Mouse (Mus musculus) neural tube, embryonic 11.5 days (tissue): Measurements from ENCODE around the gene Palm. TPM values are rescaled to one million over a fixed set of nuclear protein-coding genes. Genes with fewer than 3 reads are reported as not detected.

Experiments used
- ATAC-seq: fragments of 200-750 bp; cut with Nextera tagmentation; 2 replicates; pipeline ENCODE4 v1.8.0; 2017; ENCODE audit warnings: moderate number of reproducible peaks, mild to moderate bottlenecking, moderate TSS enrichment, moderate library complexity; ENCODE audit not compliant: insufficient read depth, low FRiP score, low TSS enrichment
- DNase-seq: peaks from one replicate; pipeline ENCODE4 v3.0.0-alpha.2; 2015; ENCODE audit warnings: low spot score
- H3K27ac ChIP-seq: fragments of 300-500 bp; sonication (generic); 2 replicates; pipeline ENCODE4 v1.5.1; 2014; ENCODE audit warnings: low read depth, mild to moderate bottlenecking, low read length
- H3K27me3 ChIP-seq: fragments of 300-500 bp; sonication (generic); 2 replicates; pipeline ENCODE4 v1.6.1; 2014; ENCODE audit warnings: mild to moderate bottlenecking, low read length, mixed read lengths; ENCODE audit not compliant: control insufficient read depth, insufficient read depth
- H3K36me3 ChIP-seq: fragments of 300-500 bp; sonication (generic); 2 replicates; pipeline ENCODE4 v1.6.1; 2014; ENCODE audit warnings: mild to moderate bottlenecking, low read length, moderate library complexity, mixed read lengths; ENCODE audit not compliant: control insufficient read depth, insufficient read depth
- H3K4me1 ChIP-seq: fragments of 300-500 bp; sonication (generic); 2 replicates; pipeline ENCODE4 v1.6.1; 2014; ENCODE audit warnings: low read length, mixed read lengths; ENCODE audit not compliant: control insufficient read depth, insufficient read depth
- H3K4me2 ChIP-seq: fragments of 300-500 bp; sonication (generic); 2 replicates; pipeline ENCODE4 v1.6.1; 2014; ENCODE audit warnings: low read depth, mild to moderate bottlenecking, moderate library complexity
- H3K4me3 ChIP-seq: fragments of 300-500 bp; sonication (generic); 2 replicates; pipeline ENCODE4 v1.5.1; 2014; ENCODE audit warnings: low read depth, low read length
- H3K9ac ChIP-seq: fragments of 300-500 bp; sonication (generic); 2 replicates; pipeline ENCODE4 v1.6.1; 2014; ENCODE audit warnings: mild to moderate bottlenecking, low read length
- H3K9me3 ChIP-seq: fragments of 300-500 bp; sonication (generic); 2 replicates; pipeline ENCODE4 v1.6.1; 2016; ENCODE audit warnings: low read length; ENCODE audit not compliant: control insufficient read depth
- WGBS: fragments of 180-500 bp; shearing (Covaris S2); extraction: QIAGEN DNeasy Blood & Tissue Kit; methylation state at CpG from one replicate; pipeline ENCODE4 v1.1.7; 2014; 5-methylcytosine and 5-hydroxymethylcytosine counted together
- polyA plus RNA-seq: library from polyadenylated mRNA; unstranded; fragments of >200 nt; fragmentation: Nextera tagmentation; extraction: Ambion mirVana; gene quantifications from 2 replicates; pipeline ENCODE4 v1.2.1, GENCODE M21; 2014

Palm gene
- polyA plus RNA-seq, 1 experiment from 2014 or later = 155 TPM

DNA sequence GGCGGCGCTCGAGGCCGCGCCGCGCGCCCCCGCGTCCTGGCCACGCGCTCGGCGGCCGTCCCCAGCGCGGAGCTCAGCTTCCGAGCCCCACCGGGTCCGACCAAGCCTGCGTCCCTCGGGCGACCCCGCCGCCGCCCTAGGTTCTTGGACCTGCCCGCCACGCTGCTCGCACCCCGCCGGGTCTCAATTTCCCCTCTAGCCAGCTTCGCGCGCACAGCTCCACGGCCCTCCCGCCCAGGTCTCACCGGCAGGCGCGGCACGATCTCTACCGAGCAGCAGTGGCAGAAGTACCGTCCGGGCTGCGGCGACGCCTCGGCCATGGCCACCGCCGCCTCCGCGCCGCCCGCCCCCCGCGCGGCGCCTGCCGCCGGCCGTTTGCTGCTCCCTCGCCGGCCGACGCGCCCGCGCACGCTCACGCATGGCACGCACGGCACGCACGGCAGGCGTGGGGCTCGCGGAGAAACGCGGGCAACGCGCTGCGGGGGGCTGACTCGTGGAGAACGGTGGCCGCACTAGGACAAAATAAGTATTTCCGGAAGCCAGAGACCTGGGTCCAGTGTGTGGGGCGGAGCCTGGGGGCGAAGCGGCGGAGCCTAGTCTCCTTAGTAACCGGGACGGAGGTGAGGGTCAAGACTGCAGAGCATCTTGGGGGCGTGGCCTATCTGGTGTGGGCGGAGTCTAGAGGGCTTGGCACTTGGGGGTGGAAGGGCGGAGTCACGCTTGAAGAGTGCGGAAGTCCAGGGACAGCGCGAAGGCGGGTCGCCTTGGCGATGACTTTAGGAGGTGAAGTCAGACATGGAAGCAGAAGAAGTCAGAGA lies 26.7 kb upstream of the Palm start, which contains the start of gene Rnf126:
Gene Rnf126 (minus strand): TSS at position 445 of the 818 bp plus-strand sequence.
- no peaks in the 10 kb centered on the region for H3K9me3 ChIP-seq
- peaks cover 3% of the 10 kb centered on the region for H3K36me3 ChIP-seq
- peak within 1 kb of the TSS; percentile 94 for H3K4me3 ChIP-seq
- H3K4me1 ChIP-seq = peaks cover 22% of the 10 kb centered on the region
- peak within 1 kb of the TSS; percentile 87 for H3K4me2 ChIP-seq
- peak; percentile 99 for DNase-seq
- peak within 1 kb of the TSS; percentile 97 for H3K9ac ChIP-seq
- H3K27ac ChIP-seq = peak within 1 kb of the TSS; percentile 89
- under 1% methylated on average over 97 of the region's 101 CpGs for WGBS
- ATAC-seq = peak; percentile 90
- no peaks in the 10 kb centered on the region for H3K27me3 ChIP-seq

DNA sequence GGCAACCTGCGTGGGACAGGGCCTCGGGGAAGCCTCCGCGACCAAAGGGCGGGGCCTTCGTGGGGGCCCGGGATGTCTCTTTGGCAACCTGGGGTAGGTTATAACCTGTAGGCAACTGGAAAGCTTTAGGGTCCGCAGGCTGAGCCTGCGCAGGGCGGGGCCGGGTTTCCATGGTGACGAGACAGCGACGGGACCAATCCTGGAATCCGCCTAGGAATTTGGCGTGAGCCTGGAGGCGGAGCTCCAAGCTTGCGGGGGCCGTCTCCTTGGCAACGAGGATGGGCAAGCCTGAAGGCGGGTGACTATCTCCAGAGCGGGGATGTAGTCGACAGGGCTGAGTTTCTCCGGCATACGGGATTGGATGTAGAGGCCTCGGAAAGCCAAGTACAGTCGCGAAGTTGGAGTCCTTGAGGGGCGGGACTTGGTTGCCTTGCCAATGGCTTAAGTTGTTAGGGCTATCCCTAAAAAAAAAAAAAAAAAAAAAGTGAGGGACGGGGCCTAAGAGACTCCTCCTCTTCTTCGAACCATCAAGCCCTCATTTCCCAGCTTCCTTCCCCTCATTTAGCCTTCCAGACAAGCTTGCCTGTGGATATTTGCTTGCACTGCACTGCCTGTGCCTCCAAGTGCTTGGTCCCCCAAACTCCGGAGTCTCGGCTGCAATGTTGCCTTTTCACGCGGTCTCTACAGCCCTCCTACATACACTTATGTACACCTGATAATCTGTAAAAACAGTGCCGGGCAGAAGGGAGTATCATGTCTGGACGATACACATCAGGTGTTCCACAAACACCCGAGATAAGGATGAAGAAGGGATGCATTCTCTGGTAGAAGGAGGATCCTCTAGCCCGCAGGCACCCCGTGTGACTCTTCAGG lies 25.8 kb upstream of the Palm start:
- H3K4me1 ChIP-seq = peaks cover 22% of the 10 kb centered on the region
- WGBS = 13% methylated on average over 39 of the region's 40 CpGs
- ATAC-seq = peak; percentile 80

DNA sequence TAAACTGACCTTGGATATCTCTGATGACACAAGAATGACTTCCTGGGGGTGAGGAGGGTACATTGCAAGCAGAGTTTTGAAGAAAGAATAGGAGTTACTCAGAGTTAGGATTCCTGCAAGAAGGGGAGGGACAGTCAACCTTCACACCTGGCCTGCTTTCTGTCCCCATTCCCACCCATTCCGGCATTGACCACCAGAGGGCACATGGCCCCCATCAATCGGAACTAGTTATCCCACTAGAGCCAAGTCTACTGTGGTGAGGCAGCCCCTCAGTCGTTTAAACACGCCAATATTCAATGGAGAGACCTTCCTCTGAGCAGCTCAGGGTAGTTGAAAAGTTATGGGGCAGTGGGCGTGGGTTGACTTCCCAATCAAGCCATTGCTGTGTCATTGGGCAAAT lies 25.0 kb upstream of the Palm start:
- peak; percentile 83 for DNase-seq
- Histone ChIP-seq H3K4me1 (peaks cover 22% of the 10 kb centered on the region), H3K9me3 (no peaks in the 10 kb centered on the region), H3K27me3 (no peaks in the 10 kb centered on the region), H3K36me3 (no peaks in the 10 kb centered on the region), H3K9ac (no peak overlapping the region), H3K4me2 (0 out of 2 replicates have a peak overlapping the region, but pooled peaks have one; percentile 4), H3K4me3 (no peak overlapping the region), H3K27ac (no peak overlapping the region)
- 0% methylated on average over 5 of the region's 5 CpGs for WGBS
- ATAC-seq = no peak

More for the DNA sequence above, 25.8 kb upstream of the Palm start:
- no peak overlapping the region for H3K9ac ChIP-seq
- H3K4me3 ChIP-seq = peak overlapping the region; percentile 94
- DNase-seq = peak; percentile 93
- H3K9me3 ChIP-seq = no peaks in the 10 kb centered on the region
- H3K27ac ChIP-seq = peak overlapping the region; percentile 56
- no peaks in the 10 kb centered on the region for H3K27me3 ChIP-seq
- H3K4me2 ChIP-seq = peak overlapping the region; percentile 87
- no peaks in the 10 kb centered on the region for H3K36me3 ChIP-seq

DNA sequence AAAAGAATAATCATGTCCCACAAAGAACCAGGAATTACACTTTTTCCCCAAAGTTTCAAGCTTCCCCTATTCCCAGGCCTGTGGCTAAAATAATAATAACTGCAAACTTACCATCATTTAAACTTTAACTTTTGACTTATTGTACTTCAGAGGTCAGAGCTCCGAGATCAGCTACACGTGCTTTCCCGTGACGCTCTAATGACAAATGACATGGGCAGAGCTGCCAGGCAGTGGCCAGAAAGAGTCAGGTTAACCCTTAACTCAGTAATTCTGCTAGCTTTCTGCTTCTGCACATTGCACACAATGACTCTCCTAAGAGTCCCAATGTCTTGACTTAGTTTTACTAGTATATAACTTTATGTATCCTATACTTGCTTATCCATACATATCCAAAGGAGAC lies 24.0 kb upstream of the Palm start:
- Histone ChIP-seq H3K4me3 (no peak overlapping the region), H3K27ac (no peak overlapping the region), H3K9ac (no peak overlapping the region), H3K4me2 (no peak overlapping the region), H3K9me3 (no peaks in the 10 kb centered on the region), H3K4me1 (peaks cover 22% of the 10 kb centered on the region), H3K36me3 (no peaks in the 10 kb centered on the region), H3K27me3 (no peaks in the 10 kb centered on the region)
- ATAC-seq = no peak
- 31% methylated on average over 4 of the region's 4 CpGs for WGBS
- DNase-seq = no peak

- Histone ChIP-seq H3K9ac (no peak overlapping the region), H3K27ac (no peak overlapping the region), H3K36me3 (no peaks in the 10 kb centered on the region), H3K27me3 (peaks cover 4% of the 10 kb centered on the region), H3K9me3 (no peaks in the 10 kb centered on the region), H3K4me1 (peaks cover 8% of the 10 kb centered on the region; the same call in 1 of the 2 replicates), H3K4me3 (no peak overlapping the region), H3K4me2 (no peak overlapping the region)
- no peak for DNase-seq
- 81% methylated on average over 3 of the region's 3 CpGs for WGBS
- ATAC-seq = no peak
These were observed 21.1 kb upstream of the Palm start for GRCm38 (mm10) chr10:79772320-79772719.

- no peaks in the 10 kb centered on the region for H3K36me3 ChIP-seq
- peaks cover 4% of the 10 kb centered on the region for H3K4me1 ChIP-seq
- ATAC-seq = no peak
- peaks cover 13% of the 10 kb centered on the region for H3K27me3 ChIP-seq
- H3K9me3 ChIP-seq = no peaks in the 10 kb centered on the region
- no peak for DNase-seq
- 96% methylated on average over 2 of the region's 2 CpGs for WGBS
- no peak overlapping the region for H3K27ac ChIP-seq
- H3K9ac ChIP-seq = no peak overlapping the region
- H3K4me3 ChIP-seq = no peak overlapping the region
- H3K4me2 ChIP-seq = no peak overlapping the region
These were observed 20.2 kb upstream of the Palm start for GRCm38 (mm10) chr10:79773208-79773607.

DNA sequence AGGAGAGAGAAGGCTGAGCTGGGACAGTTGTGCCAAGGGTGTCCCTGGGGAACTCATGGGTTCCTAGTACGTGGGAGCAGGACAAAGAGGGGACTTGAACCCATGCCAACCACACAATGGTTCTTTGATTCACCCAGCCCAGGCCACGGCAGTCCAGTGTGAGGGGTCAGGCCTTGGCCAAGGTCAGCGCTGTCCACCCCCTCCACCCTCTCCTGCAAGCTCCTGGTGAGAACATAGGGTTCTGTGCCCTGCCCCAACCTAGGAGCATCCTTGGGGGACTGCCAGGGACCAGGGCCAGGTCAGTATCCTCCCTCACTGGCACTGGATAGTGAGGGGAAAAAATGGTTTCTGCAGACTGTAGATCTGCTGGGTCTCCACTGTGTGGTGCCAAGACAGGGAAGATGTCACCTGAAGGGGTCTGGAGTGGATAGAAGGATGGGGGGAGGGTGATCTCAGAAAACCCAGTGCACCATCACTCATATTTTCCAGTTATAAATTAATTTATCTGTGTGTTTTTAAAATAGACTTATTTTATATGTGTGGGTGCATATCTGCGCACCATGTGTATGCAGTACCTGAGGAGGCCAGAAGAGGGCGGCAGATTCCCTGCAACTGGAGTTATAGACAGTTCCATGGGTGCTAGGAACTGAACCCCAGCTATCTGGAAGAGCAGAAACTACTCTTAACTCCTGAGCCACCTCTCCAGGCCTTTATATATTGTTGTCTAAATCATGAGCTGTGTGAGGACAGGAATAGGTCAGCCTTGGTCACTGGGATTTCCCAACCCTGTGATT lies 18.7 kb upstream of the Palm start:
- H3K9ac ChIP-seq = no peak overlapping the region
- H3K27me3 ChIP-seq = peaks cover 25% of the 10 kb centered on the region
- no peaks in the 10 kb centered on the region for H3K36me3 ChIP-seq
- no peak overlapping the region for H3K4me3 ChIP-seq
- ATAC-seq (no peak), DNase-seq (no peak)
- peaks cover 3% of the 10 kb centered on the region; the same call in 1 of the 2 replicates for H3K4me1 ChIP-seq
- WGBS = 72% methylated on average over 5 of the region's 5 CpGs
- H3K4me2 ChIP-seq = no peak overlapping the region
- H3K9me3 ChIP-seq = no peaks in the 10 kb centered on the region
- no peak overlapping the region for H3K27ac ChIP-seq

GRCm38 (mm10) chr10:79777103-79777531 lies 16.3 kb upstream of the Palm start, which contains the start of gene Fstl3:
Gene Fstl3 (plus strand): TSS chr10:79777272.
- no peak for DNase-seq
- peak within 1 kb of the TSS; percentile 45 for H3K4me2 ChIP-seq
- H3K36me3 ChIP-seq = no peaks in the 10 kb centered on the region
- ATAC-seq = no peak
- under 1% methylated on average over 39 of the region's 39 CpGs for WGBS
- H3K27ac ChIP-seq = no peak within 1 kb of the TSS
- H3K4me1 ChIP-seq = peaks cover 3% of the 10 kb centered on the region; the same call in 1 of the 2 replicates
- peaks cover 32% of the 10 kb centered on the region for H3K27me3 ChIP-seq
- H3K9ac ChIP-seq = peak within 1 kb of the TSS; percentile 19
- H3K4me3 ChIP-seq = peak within 1 kb of the TSS; percentile 29
- H3K9me3 ChIP-seq = no peaks in the 10 kb centered on the region
